26 mouse cellular contexts compared by ENCODE assay signal in genomic region chr14:51481332-51482015, GRCm38 (mm10). TPM values are rescaled to one million over a fixed set of nuclear protein-coding genes. Genes with fewer than 3 reads are reported as not detected.
DNase-seq lines count a peak whose midpoint lies in the region; ATAC-seq and TF ChIP-seq lines count a peak whose summit lies in the region.
"Not testable (repeated sequence)": the region's sequence is repeated elsewhere in the genome, so short reads cannot be mapped to it uniquely, and the experiment has no call there.
"Had no signal": no experiment of that assay in that cellular context is flagged by ENCODE, and none has a peak within 500 bp of the region (broad histone marks: within the 10 kb centered on the region; RNA-seq: fewer than 3 reads in every experiment).

No protein-coding gene starts in this region.

- not testable (repeated sequence) for TF ChIP-seq CTCF in G1E (IDR thresholded peaks at IDR 0.05; ENCODE audit: low read depth, low read length); testis, adult 2 months (IDR thresholded peaks at IDR 0.05; ENCODE audit: control insufficient read depth, insufficient read depth, insufficient replicate concordance, low read depth, low read length)

- H3K4me3 ChIP-seq in G1E (ENCODE audit: low read depth, low read length), result peak overlapping the region; percentile 68
- H3K4me3 ChIP-seq in heart, embryonic 15.5 days, result not testable (repeated sequence)
- peak overlapping the region; percentile 27 for H3K4me3 ChIP-seq in kidney, embryonic 15.5 days (replicated peaks)
- H3K4me3 ChIP-seq in lung, embryonic 15.5 days, result peak overlapping the region; percentile 1
- peak overlapping the region; percentile 47 for H3K4me3 ChIP-seq in testis, adult 2 months (ENCODE audit: control insufficient read depth, low read depth, low read length)

- not testable (repeated sequence) for TF ChIP-seq POLR2A in testis, adult 2 months (IDR thresholded peaks at IDR 0.05; ENCODE audit: control insufficient read depth, low read depth, low read length)

- peak overlapping the region; percentile 25; the same call in 1 of the 2 replicates for H3K4me2 ChIP-seq in heart, embryonic 15.5 days
- peak overlapping the region; percentile 36 for H3K4me2 ChIP-seq in kidney, embryonic 15.5 days
- peak overlapping the region; percentile 37 for H3K4me2 ChIP-seq in lung, embryonic 15.5 days

- not testable (repeated sequence) for H3K27ac ChIP-seq in heart, embryonic 15.5 days; kidney, embryonic 15.5 days; lung, embryonic 15.5 days; testis, adult 2 months (ENCODE audit: control insufficient read depth, insufficient read depth, low read depth, low read length)

- H3K4me1 ChIP-seq in G1E (ENCODE audit: insufficient read depth, low read depth, low read length); heart, embryonic 15.5 days (replicated peaks); kidney, embryonic 15.5 days; lung, embryonic 15.5 days; testis, adult 2 months (ENCODE audit: control insufficient read depth, insufficient read depth, low read length): not testable (repeated sequence)

- not testable (repeated sequence) for H3K27me3 ChIP-seq in G1E (ENCODE audit: insufficient read depth, low read length); heart, embryonic 15.5 days; kidney, embryonic 15.5 days; lung, embryonic 15.5 days; testis, adult 2 months (ENCODE audit: control insufficient read depth, insufficient read depth, low read length)

- H3K36me3 ChIP-seq in G1E (replicated peaks); heart, embryonic 15.5 days; kidney, embryonic 15.5 days; lung, embryonic 15.5 days; testis, adult 2 months (ENCODE audit: control insufficient read depth, insufficient read depth, low read length): not testable (repeated sequence)

- DNase-seq in 416B (ENCODE audit: low read depth) (peak; percentile 39), adipocyte (ENCODE audit: low spot score) (peak; percentile 76)
- not testable (repeated sequence) for DNase-seq in G1E (ENCODE audit: low spot score)
- DNase-seq in adrenal gland, postnatal 36 days, result peak; percentile 57 to 67

- not testable (repeated sequence) for ATAC-seq in G1E (ENCODE audit: extremely low read depth, insufficient number of reproducible peaks, low FRiP score, poor library complexity, severe bottlenecking); heart, embryonic 15.5 days (replicated peaks; ENCODE audit: insufficient number of reproducible peaks, insufficient read depth, low FRiP score, low read depth); kidney, embryonic 15.5 days (replicated peaks; ENCODE audit: low FRiP score); lung, embryonic 15.5 days (ENCODE audit: borderline replicate concordance, extremely low read depth, low FRiP score, low TSS enrichment)

- H3K9ac ChIP-seq in heart, embryonic 15.5 days; kidney, embryonic 15.5 days; lung, embryonic 15.5 days: not testable (repeated sequence)

- WGBS in heart, embryonic 15.5 days, result 83% methylated on average over 12 of the region's 12 CpGs
- 59% methylated on average over 12 of the region's 12 CpGs for WGBS in kidney, embryonic 15.5 days
- 67% methylated on average over 12 of the region's 12 CpGs for WGBS in lung, embryonic 15.5 days

- not testable (repeated sequence) for H3K9me3 ChIP-seq in G1E (replicated peaks); heart, embryonic 15.5 days (replicated peaks); kidney, embryonic 15.5 days (replicated peaks); lung, embryonic 15.5 days

RNA-seq across cellular contexts. Expression of gene Vmn2r89, which starts 29.8 kb away (rescaled TPM):
- total RNA-seq in G1E (2014; fragmentation: Nextera tagmentation) (not detected in 2 replicates), G1E (2017) (0.05 and 0.06 TPM in 2 replicates)
- polyA plus RNA-seq in G1E (2012), result not detected in 2 replicates
- total RNA-seq in adrenal gland, postnatal 36 days (2021), result not detected
- polyA plus RNA-seq in heart, embryonic 15.5 days (2015; fragmentation: Nextera tagmentation; extraction: Ambion mirVana), result not detected in 2 replicates
- not detected in 2 replicates for polyA plus RNA-seq in kidney, embryonic 15.5 days (2015; fragmentation: Nextera tagmentation; extraction: Ambion mirVana)
- not detected in 2 replicates for polyA plus RNA-seq in lung, embryonic 15.5 days (2015; fragmentation: Nextera tagmentation; extraction: Ambion mirVana)
- not detected in 2 replicates for polyA plus RNA-seq in testis, adult 2 months (2012; rRNA removed)
- total RNA-seq: adrenal gland, adult 18-20 months; forebrain, postnatal 0 days; gastrocnemius, postnatal 4 days; heart, postnatal 25 days; layer of hippocampus, adult 8-10 months; left cerebral cortex, postnatal 25 days; megakaryocyte-erythroid progenitor cell, adult 5-6 weeks; neutrophil, adult 5-6 weeks had no signal
- polyA plus RNA-seq: embryonic facial prominence, embryonic 15.5 days; forebrain, embryonic 10.5 days; forebrain, postnatal 0 days; heart, embryonic 11.5 days; hindbrain, embryonic 13.5 days; limb, embryonic 14.5 days; liver, embryonic 15.5 days; midbrain, embryonic 15.5 days; spleen, adult 2 months; stomach, embryonic 14.5 days; thymus, adult 2 months had no signal
